Mouse (Mus musculus): ENCODE data around the gene P4ha1. TPM values are rescaled to one million over a fixed set of nuclear protein-coding genes. Genes with fewer than 3 reads are reported as not detected.

Gene P4ha1
- total RNA-seq, 2 experiments from 2014 or later, result 41.8 to 47.2 TPM

Other genes with a start within 250 kb of the P4ha1 start
- gene Sept10, start 101.4 kb upstream of the P4ha1 start, total RNA-seq (2021), result 1 to 10 TPM; 7.8 to 8.2 TPM
- gene Sowahc, start 101.3 kb upstream of the P4ha1 start, total RNA-seq (2021), result 1 to 10 TPM; 7.7 to 8.4 TPM
- 10 to 100 TPM; 36.5 to 39.6 TPM for gene Gm10273, start 72.3 kb downstream of the P4ha1 start, total RNA-seq (2021)
- not detected for gene Pla2g12b, start 80.4 kb downstream of the P4ha1 start, total RNA-seq (2021)
- under 1 TPM in 1 of 2 experiments, not detected in 1; 0.16 TPM for gene Oit3, start 118.5 kb downstream of the P4ha1 start, total RNA-seq (2021)